Mouse (Mus musculus) intestine, embryonic 15.5 days (tissue): ENCODE results near the gene Igbp1. TPM values are rescaled to one million over a fixed set of nuclear protein-coding genes. Genes with fewer than 3 reads are reported as not detected.
A peak's percentile ranks its signal among the peaks of the same experiment; 100 is the strongest.

Source experiments
- ATAC-seq: fragments of 200-750 bp; cut with Nextera tagmentation; 2 replicates; pipeline ENCODE4 v1.8.0; 2017; ENCODE audit warnings: moderate TSS enrichment, moderate library complexity
- H3K27ac ChIP-seq: fragments of 300-500 bp; sonication (generic); 2 replicates; pipeline ENCODE4 v1.5.1; 2015; ENCODE audit warnings: mild to moderate bottlenecking, inconsistent platforms
- H3K27me3 ChIP-seq: fragments of 300-500 bp; sonication (generic); replicated peaks from 2 replicates; pipeline ENCODE4 v1.6.1; 2015; ENCODE audit warnings: inconsistent platforms
- H3K36me3 ChIP-seq: fragments of 300-500 bp; sonication (generic); 2 replicates; pipeline ENCODE4 v1.6.1; 2015; ENCODE audit warnings: inconsistent platforms
- H3K4me1 ChIP-seq: fragments of 300-500 bp; sonication (generic); replicated peaks from 2 replicates; pipeline ENCODE4 v1.6.1; 2015; ENCODE audit warnings: inconsistent platforms
- H3K4me2 ChIP-seq: fragments of 300-500 bp; sonication (generic); replicated peaks from 2 replicates; pipeline ENCODE4 v1.6.1; 2015; ENCODE audit warnings: mild to moderate bottlenecking, inconsistent platforms
- H3K4me3 ChIP-seq: fragments of 300-500 bp; sonication (generic); replicated peaks from 2 replicates; pipeline ENCODE4 v1.5.1; 2015; ENCODE audit warnings: inconsistent platforms
- H3K9ac ChIP-seq: fragments of 300-500 bp; sonication (generic); 2 replicates; pipeline ENCODE4 v1.6.1; 2015; ENCODE audit warnings: inconsistent platforms
- H3K9me3 ChIP-seq: fragments of 300-500 bp; sonication (generic); 2 replicates; pipeline ENCODE4 v1.6.1; 2016; ENCODE audit warnings: inconsistent platforms
- WGBS: fragments of 180-500 bp; shearing (Covaris S2); methylation state at CpG from one replicate; pipeline ENCODE4 v1.1.7; 2015; 5-methylcytosine and 5-hydroxymethylcytosine counted together
- polyA plus RNA-seq: library from polyadenylated mRNA; unstranded; fragments of >200 nt; fragmentation: Nextera tagmentation; extraction: Ambion mirVana; gene quantifications from 2 replicates; pipeline ENCODE4 v1.2.1, GENCODE M21; 2015

Igbp1 gene
- 36.8 and 37.1 TPM in 2 replicates for polyA plus RNA-seq

DNA sequence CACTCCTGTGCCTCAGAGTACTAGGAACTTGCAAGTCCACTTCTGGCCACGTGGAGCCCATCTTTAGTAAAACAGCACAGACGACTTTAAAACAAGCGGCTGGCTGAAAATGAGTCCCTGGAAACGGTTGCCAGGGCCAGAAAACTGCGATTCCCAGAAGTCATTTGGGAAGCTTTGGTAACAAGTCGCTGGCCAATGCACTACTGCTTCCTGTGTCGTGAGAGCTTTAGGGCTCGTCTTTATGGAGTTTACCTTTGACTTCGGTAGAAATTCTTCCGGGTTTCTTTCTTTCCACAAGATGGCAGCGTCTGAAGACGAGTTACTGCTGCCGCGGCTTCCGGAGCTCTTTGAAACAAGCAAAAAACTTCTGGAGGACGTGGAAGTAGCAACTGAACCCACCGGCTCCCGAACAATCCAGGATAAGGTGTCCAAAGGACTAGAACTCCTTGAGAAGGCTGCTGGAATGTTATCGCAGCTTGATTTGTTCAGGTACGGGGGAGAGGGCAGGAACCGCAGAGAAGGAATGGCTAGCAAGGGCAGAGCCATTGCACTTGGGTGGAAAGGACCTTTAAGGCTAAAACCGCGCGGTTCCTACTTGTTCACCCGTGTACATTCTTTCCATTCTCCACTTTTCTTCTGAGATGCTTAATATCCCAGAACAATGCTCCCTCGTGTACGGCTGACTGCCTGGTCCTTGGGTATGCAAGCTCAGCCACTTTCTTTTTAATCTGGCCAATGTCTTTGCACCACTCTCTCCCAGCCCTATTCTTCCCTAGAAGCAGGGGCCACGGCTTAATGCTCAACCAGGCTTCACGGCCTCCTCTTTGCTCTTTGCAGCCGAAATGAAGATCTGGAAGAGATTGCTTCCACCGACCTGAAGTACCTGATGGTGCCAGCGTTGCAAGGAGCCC is at the start of gene Igbp1:
TSS of gene Igbp1 (plus strand) at position 224 of the 911 bp plus-strand sequence.
- Histone ChIP-seq H3K27me3 (no peaks in the 10 kb centered on the region), H3K9me3 (no peaks in the 10 kb centered on the region), H3K36me3 (no peaks in the 10 kb centered on the region), H3K27ac (no peak within 1 kb of the TSS), H3K4me3 (peak within 1 kb of the TSS; percentile 49), H3K4me1 (no peaks in the 10 kb centered on the region), H3K9ac (peak within 1 kb of the TSS; percentile 41), H3K4me2 (peak within 1 kb of the TSS; percentile 56)
- 20% methylated on average over 32 of the region's 32 CpGs for WGBS
- ATAC-seq: peak; percentile 98

GRCm38 (mm10) chrX:100468047-100468446 is 26.0 kb upstream of the Igbp1 start:
- Histone ChIP-seq H3K9ac (no peak overlapping the region), H3K4me1 (no peaks in the 10 kb centered on the region), H3K27ac (no peak overlapping the region), H3K4me3 (no peak overlapping the region), H3K27me3 (no peaks in the 10 kb centered on the region), H3K36me3 (no peaks in the 10 kb centered on the region), H3K9me3 (no peaks in the 10 kb centered on the region), H3K4me2 (no peak overlapping the region)
- ATAC-seq: no peak
- WGBS: 66% methylated on average over 4 of the region's 4 CpGs

DNA sequence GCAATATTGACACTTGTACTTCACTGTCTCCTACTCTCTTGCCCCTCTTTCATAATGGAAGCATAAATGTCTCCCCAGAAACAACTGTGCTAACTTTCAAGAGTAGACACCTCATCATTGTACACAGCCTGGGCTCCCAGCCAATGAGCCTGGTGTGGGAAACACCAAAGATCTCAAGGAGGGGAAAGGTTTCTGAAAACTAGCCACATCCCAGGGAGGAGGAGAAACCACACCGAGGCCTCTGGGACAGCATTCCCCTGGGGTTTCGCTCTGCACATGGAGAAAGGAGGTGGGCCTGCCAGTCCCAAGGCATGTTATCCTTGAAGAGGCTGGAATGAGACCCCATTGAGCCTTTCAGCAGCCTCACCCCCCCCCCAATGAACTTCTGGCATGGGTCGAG is 24.0 kb upstream of the Igbp1 start:
- no peaks in the 10 kb centered on the region for H3K4me1 ChIP-seq
- WGBS: 77% methylated on average over 3 of the region's 3 CpGs
- no peak overlapping the region for H3K27ac ChIP-seq
- H3K27me3 ChIP-seq: no peaks in the 10 kb centered on the region
- no peaks in the 10 kb centered on the region for H3K9me3 ChIP-seq
- no peaks in the 10 kb centered on the region for H3K36me3 ChIP-seq
- no peak overlapping the region for H3K4me2 ChIP-seq
- no peak for ATAC-seq
- H3K4me3 ChIP-seq: no peak overlapping the region
- H3K9ac ChIP-seq: no peak overlapping the region

- no peak overlapping the region for H3K4me2 ChIP-seq
- WGBS: 78% methylated on average over 3 of the region's 3 CpGs
- ATAC-seq: no peak
- H3K4me1 ChIP-seq: no peaks in the 10 kb centered on the region
- no peaks in the 10 kb centered on the region for H3K27me3 ChIP-seq
- no peaks in the 10 kb centered on the region for H3K9me3 ChIP-seq
- no peak overlapping the region for H3K4me3 ChIP-seq
- H3K27ac ChIP-seq: no peak overlapping the region
- no peaks in the 10 kb centered on the region for H3K36me3 ChIP-seq
- no peak overlapping the region for H3K9ac ChIP-seq
Observed at GRCm38 (mm10) chrX:100471491-100471890, 22.6 kb upstream of the Igbp1 start.

DNA sequence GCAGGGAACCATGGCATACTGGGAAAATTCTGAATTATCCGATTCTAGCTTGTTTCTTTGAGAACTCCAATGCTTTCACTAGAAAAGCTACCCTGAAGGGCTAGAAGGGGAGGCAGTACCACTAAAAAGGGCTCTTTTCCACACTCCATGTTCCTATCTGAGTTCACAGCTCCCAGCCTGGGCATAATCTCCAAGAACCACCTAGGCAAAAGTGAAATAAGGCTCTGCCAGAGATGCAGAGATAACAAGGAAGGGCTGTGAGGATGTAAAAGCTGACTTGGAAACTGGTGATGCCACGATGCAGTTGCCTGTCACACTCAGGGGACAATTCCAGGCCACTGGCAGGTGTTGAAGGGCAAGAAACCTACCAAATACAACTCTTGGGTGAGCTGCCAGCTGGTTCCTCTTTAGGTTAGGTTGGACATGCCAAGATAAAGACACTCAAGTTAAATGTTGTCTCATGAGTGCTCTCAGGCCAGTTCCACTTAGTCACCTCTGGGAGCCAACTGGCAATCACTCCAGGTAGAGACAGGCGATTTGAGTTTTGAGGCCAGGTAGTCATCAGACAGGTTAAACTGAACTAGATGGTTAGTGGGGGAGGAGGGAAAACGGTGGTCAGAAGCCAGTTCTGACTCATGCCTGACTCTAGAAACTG is 18.4 kb upstream of the Igbp1 start:
- no peak for ATAC-seq
- Histone ChIP-seq H3K4me3 (no peak overlapping the region), H3K4me1 (no peaks in the 10 kb centered on the region), H3K9me3 (no peaks in the 10 kb centered on the region), H3K36me3 (no peaks in the 10 kb centered on the region), H3K27me3 (no peaks in the 10 kb centered on the region), H3K27ac (no peak overlapping the region), H3K4me2 (no peak overlapping the region), H3K9ac (no peak overlapping the region)
- 71% methylated on average over 4 of the region's 4 CpGs for WGBS

GRCm38 (mm10) chrX:100480317-100480716 is 13.8 kb upstream of the Igbp1 start:
- Histone ChIP-seq H3K9ac (no peak overlapping the region), H3K4me2 (no peak overlapping the region), H3K27ac (no peak overlapping the region), H3K36me3 (no peaks in the 10 kb centered on the region), H3K4me3 (no peak overlapping the region), H3K9me3 (no peaks in the 10 kb centered on the region), H3K4me1 (no peaks in the 10 kb centered on the region), H3K27me3 (no peaks in the 10 kb centered on the region)
- WGBS: 37% methylated on average over 3 of the region's 3 CpGs
- peak; percentile 78 for ATAC-seq

DNA sequence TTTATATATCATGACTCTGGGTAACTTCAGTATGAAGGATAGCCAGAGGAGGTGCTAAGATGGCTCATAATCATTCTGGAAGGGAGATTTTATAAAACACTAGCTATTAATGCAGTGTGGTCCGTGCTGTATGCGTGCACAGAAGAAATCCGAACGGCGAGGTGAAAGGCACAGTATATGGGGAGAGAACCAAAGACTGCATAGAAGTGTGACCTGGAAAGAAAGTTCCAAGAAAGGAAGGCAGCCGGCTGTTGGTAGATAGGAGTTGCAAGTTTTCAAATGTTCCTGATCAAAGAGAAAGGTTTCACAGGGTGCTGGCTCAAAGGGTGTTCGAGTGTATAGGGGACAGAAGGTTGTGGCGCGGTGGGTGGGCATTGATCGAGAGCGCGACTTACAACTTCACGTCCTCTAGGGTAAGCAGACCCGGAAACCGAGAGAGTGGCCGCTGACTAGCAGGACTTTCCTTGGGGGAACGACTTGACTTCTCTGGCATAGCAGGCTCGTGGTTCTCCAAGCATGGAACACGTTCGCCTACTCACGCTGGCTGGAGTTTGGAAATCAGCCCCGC is 507 bp upstream of the Igbp1 start:
- Histone ChIP-seq H3K36me3 (no peaks in the 10 kb centered on the region), H3K9me3 (no peaks in the 10 kb centered on the region), H3K27ac (no peak overlapping the region), H3K27me3 (no peaks in the 10 kb centered on the region), H3K4me1 (no peaks in the 10 kb centered on the region), H3K9ac (0 out of 2 replicates have a peak overlapping the region, but pooled peaks have one; percentile 20), H3K4me3 (peak overlapping the region; percentile 49), H3K4me2 (peak overlapping the region; percentile 56)
- ATAC-seq: peak; percentile 80
- 17% methylated on average over 22 of the region's 22 CpGs for WGBS

DNA sequence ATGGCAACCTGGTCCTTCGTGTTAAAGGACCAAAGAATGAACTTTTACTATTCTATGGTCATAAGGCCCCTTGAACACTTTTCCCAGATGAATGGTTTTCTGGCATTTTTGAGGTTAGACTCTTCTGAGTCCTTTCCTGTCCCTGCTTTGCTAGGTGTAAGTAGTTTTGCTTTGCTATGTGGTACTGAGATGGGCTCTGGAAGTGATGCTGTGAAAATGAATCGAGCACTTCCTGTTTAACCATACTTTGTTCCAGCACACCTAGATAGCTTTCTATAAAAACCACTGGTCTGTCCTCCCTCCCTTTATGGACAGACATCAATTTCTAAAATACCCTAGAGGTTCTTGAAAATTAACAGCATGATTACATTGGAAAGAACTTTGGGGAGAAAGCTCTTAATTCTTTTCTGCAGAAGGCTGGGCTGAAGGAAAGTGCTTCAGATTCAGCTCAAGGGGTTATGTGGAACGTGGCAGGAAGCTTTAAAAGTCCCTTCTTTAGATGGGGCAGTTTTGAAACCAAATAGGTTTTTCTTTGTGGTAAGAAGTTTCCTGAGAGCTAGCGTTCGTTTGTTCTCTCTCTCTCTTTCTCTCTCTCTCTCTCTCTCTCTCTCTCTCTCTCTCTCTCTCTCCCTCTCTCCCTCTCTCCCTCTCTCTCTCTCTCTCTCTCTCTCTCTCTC is 10.2 kb downstream of the Igbp1 start:
- H3K27me3 ChIP-seq: no peaks in the 10 kb centered on the region
- no peak overlapping the region for H3K4me2 ChIP-seq
- H3K9ac ChIP-seq: no peak overlapping the region
- 84% methylated on average over 5 of the region's 5 CpGs for WGBS
- no peak overlapping the region for H3K4me3 ChIP-seq
- no peaks in the 10 kb centered on the region for H3K4me1 ChIP-seq
- ATAC-seq: no peak
- H3K36me3 ChIP-seq: no peaks in the 10 kb centered on the region
- no peak overlapping the region for H3K27ac ChIP-seq
- no peaks in the 10 kb centered on the region for H3K9me3 ChIP-seq

DNA sequence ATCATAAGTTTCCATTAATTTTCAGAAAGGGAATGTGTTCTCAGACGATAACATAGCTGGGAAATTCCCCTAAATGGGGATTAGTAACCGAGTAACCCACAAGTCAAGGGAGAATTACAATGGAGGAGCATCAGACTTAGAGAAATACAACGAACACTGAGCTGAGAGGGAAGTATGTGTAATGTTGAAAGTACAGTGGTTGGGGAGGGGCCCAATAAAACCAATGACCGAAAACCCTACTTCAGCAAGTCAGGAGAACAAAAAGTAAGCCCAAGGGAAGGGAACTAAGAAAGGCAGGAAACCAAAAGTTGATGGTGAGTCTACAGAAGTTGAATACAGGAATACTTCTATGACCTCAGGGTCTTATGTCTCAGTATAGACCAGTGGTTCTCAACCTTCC is 14.1 kb downstream of the Igbp1 start:
- Histone ChIP-seq H3K4me2 (no peak overlapping the region), H3K9me3 (no peaks in the 10 kb centered on the region), H3K27ac (no peak overlapping the region), H3K36me3 (no peaks in the 10 kb centered on the region), H3K4me1 (no peaks in the 10 kb centered on the region), H3K4me3 (no peak overlapping the region), H3K9ac (no peak overlapping the region), H3K27me3 (no peaks in the 10 kb centered on the region)
- ATAC-seq: no peak
- WGBS: 87% methylated on average over 4 of the region's 4 CpGs

DNA sequence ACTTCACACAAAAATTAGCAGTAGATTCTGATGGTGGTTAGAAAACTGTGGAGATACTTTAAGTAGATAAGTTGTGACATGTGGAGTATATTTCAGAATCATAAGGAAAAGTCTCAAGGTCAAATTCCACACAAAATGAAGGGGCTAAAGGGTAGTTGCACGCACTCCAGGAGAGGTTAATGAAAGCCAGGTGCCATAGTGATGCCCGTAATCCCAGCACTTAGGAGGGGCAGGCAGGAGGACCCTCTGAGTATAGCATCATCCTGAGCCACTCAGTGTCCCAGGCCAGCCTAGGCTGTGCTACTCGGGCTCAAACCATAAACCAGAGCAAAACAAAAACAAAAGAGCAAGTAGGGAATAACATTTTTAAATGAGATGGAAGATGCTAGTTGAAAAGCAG is 15.8 kb downstream of the Igbp1 start:
- ATAC-seq: no peak
- WGBS: 91% methylated on average over 3 of the region's 3 CpGs
- H3K9ac ChIP-seq: no peak overlapping the region
- H3K9me3 ChIP-seq: no peaks in the 10 kb centered on the region
- no peak overlapping the region for H3K4me2 ChIP-seq
- H3K27me3 ChIP-seq: no peaks in the 10 kb centered on the region
- no peaks in the 10 kb centered on the region for H3K36me3 ChIP-seq
- H3K4me3 ChIP-seq: no peak overlapping the region
- H3K4me1 ChIP-seq: no peaks in the 10 kb centered on the region
- no peak overlapping the region for H3K27ac ChIP-seq

DNA sequence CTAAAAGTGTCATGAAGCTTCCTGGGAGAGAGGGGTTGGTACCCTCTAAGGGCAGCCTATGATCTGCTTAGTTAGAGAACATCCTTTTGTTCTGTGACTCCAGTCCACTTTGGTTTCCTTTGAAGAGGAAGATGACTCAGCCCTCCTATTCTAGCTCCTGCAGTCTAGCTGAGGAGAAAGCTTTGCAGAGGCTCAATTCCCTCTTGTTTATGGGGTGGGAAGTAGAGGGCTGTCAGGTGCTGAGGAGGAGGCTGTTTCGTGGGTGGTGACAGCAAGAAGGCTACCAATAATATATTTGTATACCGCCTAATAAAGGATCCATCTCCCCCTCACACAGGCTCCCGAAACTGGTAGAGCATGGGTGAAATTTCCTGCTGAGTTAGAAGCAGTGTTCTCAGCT is 22.6 kb downstream of the Igbp1 start:
- Histone ChIP-seq H3K9ac (no peak overlapping the region), H3K27ac (no peak overlapping the region), H3K4me3 (no peak overlapping the region), H3K9me3 (no peaks in the 10 kb centered on the region), H3K4me1 (no peaks in the 10 kb centered on the region), H3K36me3 (no peaks in the 10 kb centered on the region), H3K27me3 (no peaks in the 10 kb centered on the region), H3K4me2 (no peak overlapping the region)
- no peak for ATAC-seq
- 80% methylated on average over 3 of the region's 3 CpGs for WGBS

- no peaks in the 10 kb centered on the region for H3K4me1 ChIP-seq
- H3K27ac ChIP-seq: no peak overlapping the region
- H3K27me3 ChIP-seq: no peaks in the 10 kb centered on the region
- no peak overlapping the region for H3K4me2 ChIP-seq
- no peak for ATAC-seq
- no peak overlapping the region for H3K4me3 ChIP-seq
- H3K9ac ChIP-seq: no peak overlapping the region
- H3K36me3 ChIP-seq: no peaks in the 10 kb centered on the region
- 88% methylated on average over 6 of the region's 6 CpGs for WGBS
- no peaks in the 10 kb centered on the region for H3K9me3 ChIP-seq
Observed at GRCm38 (mm10) chrX:100517626-100518025, 23.5 kb downstream of the Igbp1 start.
